Mouse (Mus musculus) thymus, adult 2 months (tissue): ENCODE measurements around the gene Fbxl19. TPM values are rescaled to one million over a fixed set of nuclear protein-coding genes. Genes with fewer than 3 reads are reported as not detected.

Experiments
- DNase-seq: peaks from one replicate; pipeline ENCODE4 v3.0.0; 2021
- H3K27ac ChIP-seq: fragments of 200-500 bp; 2 replicates; pipeline ENCODE4 v1.5.1; 2012; ENCODE audit warnings: low read length, control low read depth; ENCODE audit not compliant: control insufficient read depth, insufficient read depth
- H3K27me3 ChIP-seq: fragments of 200-500 bp; 2 replicates; pipeline ENCODE4 v1.6.1; 2012; ENCODE audit warnings: mild to moderate bottlenecking, low read length, moderate library complexity, mixed read lengths; ENCODE audit not compliant: control insufficient read depth, insufficient read depth
- H3K36me3 ChIP-seq: fragments of 200-500 bp; 2 replicates; pipeline ENCODE4 v1.6.1; 2012; ENCODE audit warnings: mild to moderate bottlenecking, low read length, moderate library complexity; ENCODE audit not compliant: control insufficient read depth, insufficient read depth
- H3K4me1 ChIP-seq: fragments of 200-500 bp; replicated peaks from 2 replicates; pipeline ENCODE4 v1.6.1; 2012; ENCODE audit warnings: low read length; ENCODE audit not compliant: control insufficient read depth, insufficient read depth
- H3K4me3 ChIP-seq: fragments of 200-500 bp; 2 replicates; pipeline ENCODE4 v1.5.1; 2012; ENCODE audit warnings: mild to moderate bottlenecking, low read length, control low read depth, moderate library complexity; ENCODE audit not compliant: control insufficient read depth, insufficient read depth
- CTCF ChIP-seq: fragments of 200-500 bp; IDR thresholded peaks from 2 replicates; pipeline ENCODE4 v1.5.1; 2012; ENCODE audit warnings: mild to moderate bottlenecking, control low read depth, low read length, moderate library complexity, borderline replicate concordance; ENCODE audit not compliant: control insufficient read depth, poor library complexity, insufficient read depth; ENCODE audit errors: extremely low read depth
- POLR2A ChIP-seq: fragments of 200-500 bp; IDR thresholded peaks from 2 replicates; pipeline ENCODE4 v1.6.1; 2012; ENCODE audit warnings: mild to moderate bottlenecking, low read length, control low read depth, moderate library complexity; ENCODE audit not compliant: control insufficient read depth, poor library complexity, insufficient read depth; ENCODE audit errors: extremely low read depth
- WGBS: fragments of 180-500 bp; shearing (Covaris S2); methylation state at CpG from one replicate; pipeline ENCODE4 v1.1.7; 2018; 5-methylcytosine and 5-hydroxymethylcytosine counted together
- polyA plus RNA-seq: library from polyadenylated mRNA; depleted of rRNA; stranded (reverse); fragments of >200 nt; gene quantifications from 2 replicates; pipeline ENCODE4 v1.2.3, GENCODE M21; 2012

The Fbxl19 gene
- polyA plus RNA-seq, 1 experiment, result 38.9 TPM

- Histone ChIP-seq H3K4me1 (peaks cover 15% of the 10 kb centered on the region), H3K27ac (no peak overlapping the region), H3K4me3 (peak overlapping the region; percentile 81), H3K36me3 (peaks cover 7% of the 10 kb centered on the region; the same call in 1 of the 2 replicates), H3K27me3 (no peaks in the 10 kb centered on the region)
- DNase-seq, result peak; percentile 40
- 4% methylated on average over 36 of the region's 62 CpGs for WGBS
- TF ChIP-seq CTCF, result no peak
Measured at GRCm38 (mm10) chr7:127746494-127747491, 2.5 kb downstream of the Fbxl19 start.

GRCm38 (mm10) chr7:127747559-127748234 is 3.4 kb downstream of the Fbxl19 start:
- 86% methylated on average over 6 of the region's 6 CpGs for WGBS
- no peaks in the 10 kb centered on the region for H3K27me3 ChIP-seq
- H3K4me1 ChIP-seq, result peaks cover 15% of the 10 kb centered on the region
- no peak overlapping the region for H3K4me3 ChIP-seq
- H3K27ac ChIP-seq, result no peak overlapping the region
- H3K36me3 ChIP-seq, result peaks cover 13% of the 10 kb centered on the region; the same call in 1 of the 2 replicates
- TF ChIP-seq CTCF, result no peak
- no peak for TF ChIP-seq POLR2A
- no peak for DNase-seq

GRCm38 (mm10) chr7:127748235-127748560 is 3.9 kb downstream of the Fbxl19 start:
- WGBS, result 97% methylated on average over 28 of the region's 28 CpGs
- Histone ChIP-seq H3K27ac (no peak overlapping the region), H3K4me1 (peaks cover 15% of the 10 kb centered on the region), H3K27me3 (no peaks in the 10 kb centered on the region), H3K36me3 (peaks cover 13% of the 10 kb centered on the region; the same call in 1 of the 2 replicates), H3K4me3 (no peak overlapping the region)
- TF ChIP-seq POLR2A (no peak), CTCF (no peak)
- DNase-seq, result no peak

GRCm38 (mm10) chr7:127750131-127751127 is 6.1 kb downstream of the Fbxl19 start:
- WGBS, result 94% methylated on average over 19 of the region's 19 CpGs
- H3K4me3 ChIP-seq, result no peak overlapping the region
- no peaks in the 10 kb centered on the region for H3K27me3 ChIP-seq
- H3K27ac ChIP-seq, result no peak overlapping the region
- no peak for TF ChIP-seq CTCF
- no peak for TF ChIP-seq POLR2A
- H3K36me3 ChIP-seq, result peaks cover 13% of the 10 kb centered on the region; the same call in 1 of the 2 replicates
- DNase-seq, result no peak
- H3K4me1 ChIP-seq, result peaks cover 7% of the 10 kb centered on the region

GRCm38 (mm10) chr7:127751619-127752018 is 7.3 kb downstream of the Fbxl19 start:
- peaks cover 13% of the 10 kb centered on the region; the same call in 1 of the 2 replicates for H3K36me3 ChIP-seq
- no peak for TF ChIP-seq CTCF
- TF ChIP-seq POLR2A, result no peak

More at GRCm38 (mm10) chr7:127751619-127752018, 7.3 kb downstream of the Fbxl19 start:
- H3K27me3 ChIP-seq, result no peaks in the 10 kb centered on the region
- H3K4me3 ChIP-seq, result no peak overlapping the region
- no peak overlapping the region for H3K27ac ChIP-seq
- H3K4me1 ChIP-seq, result peaks cover 5% of the 10 kb centered on the region
- DNase-seq, result no peak
- 97% methylated on average over 5 of the region's 5 CpGs for WGBS
